Mouse (Mus musculus) liver, embryonic 14.5 days (tissue): ENCODE measurements at regions not wholly inside any gene's neighbourhood (a gene's known extent, or its start where the extent isn't known, plus 50 kb on each side); places are given as distances from the start of the nearest gene placed in this dataset.

Experiments used
- CTCF ChIP-seq: IDR thresholded peaks from 2 replicates; pipeline ENCODE4 v1.5.1; 2016; ENCODE audit warnings: antibody characterized with exemption, low read depth, control low read depth
- EP300 ChIP-seq: IDR thresholded peaks from 2 replicates; pipeline ENCODE4 v1.6.1; 2016; ENCODE audit warnings: antibody characterized with exemption, low read depth

DNA sequence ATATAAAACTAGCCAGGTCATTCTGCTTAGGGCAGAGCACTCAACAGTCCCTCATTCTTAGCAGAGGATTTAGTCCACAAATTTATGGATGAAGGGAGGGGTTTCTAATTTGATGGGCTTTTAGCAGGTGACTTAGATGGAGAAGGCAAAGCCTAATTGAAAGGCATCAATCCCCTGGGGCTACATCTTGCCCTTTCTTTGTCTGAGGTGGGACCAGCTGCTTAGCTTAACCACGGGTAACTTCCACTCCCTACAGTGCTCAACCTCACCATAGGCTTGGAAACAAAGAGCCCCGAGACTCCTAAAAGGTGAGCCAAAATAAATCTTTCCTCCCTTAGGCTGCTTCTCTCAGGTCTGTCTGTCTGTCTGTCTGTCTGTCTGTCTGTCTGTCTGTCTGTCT is 62.9 kb upstream of the Barx2 start:
- TF ChIP-seq CTCF (no peak), EP300 (no peak)
